Mouse (Mus musculus): ENCODE measurements around the gene Gstm3.

- TF ChIP-seq TAL1 (IDR thresholded peaks at IDR 0.05; ENCODE audit: low read length) (no peak), GATA1 (IDR thresholded peaks at IDR 0.05; ENCODE audit: low read length) (no peak)
These were observed 25.7 kb downstream of the Gstm3 start, which contains the start of gene Gstm6 for GRCm38 (mm10) chr3:107943239-107943990.

Measured in erythroblast, embryonic 14.5 days (primary cell).